Mouse (Mus musculus) layer of hippocampus, adult 9-11 months (tissue): ENCODE data around the gene Aph1a.

ENCODE experiments used
- DNase-seq: peaks from one replicate; pipeline ENCODE4 v3.0.0; 2022

Aph1a gene

DNA sequence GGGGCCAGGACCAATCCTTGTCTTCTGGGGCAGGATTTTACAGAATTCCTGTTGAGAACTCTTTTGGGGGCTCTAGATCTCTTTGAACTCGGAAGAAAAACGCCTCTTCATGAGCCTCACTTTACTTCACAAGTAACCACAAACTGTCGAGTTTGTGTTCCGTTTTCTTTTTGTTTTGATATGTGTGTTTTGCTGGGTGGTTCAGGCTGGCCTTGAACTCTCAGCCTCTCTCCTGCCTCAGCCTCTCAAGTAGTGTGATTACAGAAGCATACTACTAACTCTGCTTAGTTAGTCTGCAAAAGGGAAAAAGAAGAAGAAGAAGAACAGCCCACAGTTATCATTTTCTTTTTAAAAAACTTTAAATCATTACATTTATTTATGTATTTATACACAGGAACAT lies 30.4 kb downstream of the Aph1a start:
- no peak for DNase-seq

DNA sequence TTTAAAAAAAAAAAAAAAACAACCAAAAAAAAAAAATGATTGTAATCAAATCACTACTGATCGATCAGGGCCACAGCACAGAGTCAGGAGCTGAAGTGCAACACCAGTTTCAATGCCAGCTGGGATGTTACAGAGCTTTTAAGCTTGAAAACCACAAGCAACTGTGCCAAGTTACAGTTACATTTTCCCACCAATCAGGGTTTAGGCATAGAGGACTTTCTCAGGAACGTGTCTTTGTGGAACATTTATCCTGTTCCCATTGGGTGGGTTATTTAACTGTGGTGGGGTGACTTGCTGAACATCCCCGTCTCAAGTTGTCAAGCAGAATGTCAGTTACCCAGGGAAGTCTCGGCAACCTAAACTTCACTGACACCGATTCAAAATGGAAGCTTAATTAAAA lies 31.3 kb downstream of the Aph1a start:
- no peak for DNase-seq

DNA sequence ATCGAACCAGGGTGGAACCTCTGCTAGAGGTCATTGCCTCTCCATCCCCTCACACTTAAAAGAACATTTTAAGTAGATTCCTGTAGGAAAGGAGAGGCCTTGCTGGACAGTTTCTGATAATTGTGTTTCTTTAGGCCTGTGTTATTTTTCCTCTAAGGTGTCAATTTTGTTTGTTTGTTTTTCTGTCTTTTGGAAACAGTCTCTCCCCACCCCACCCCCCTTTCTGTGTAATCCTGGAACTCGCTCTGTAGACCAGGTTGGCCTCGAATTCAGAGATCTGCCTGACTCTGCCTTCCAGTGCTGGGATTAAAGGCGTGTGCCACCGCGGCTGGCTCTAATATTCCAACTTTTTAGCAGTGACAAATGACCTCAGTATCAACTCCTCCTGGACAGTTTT lies 34.5 kb downstream of the Aph1a start:
- DNase-seq = no peak

DNA sequence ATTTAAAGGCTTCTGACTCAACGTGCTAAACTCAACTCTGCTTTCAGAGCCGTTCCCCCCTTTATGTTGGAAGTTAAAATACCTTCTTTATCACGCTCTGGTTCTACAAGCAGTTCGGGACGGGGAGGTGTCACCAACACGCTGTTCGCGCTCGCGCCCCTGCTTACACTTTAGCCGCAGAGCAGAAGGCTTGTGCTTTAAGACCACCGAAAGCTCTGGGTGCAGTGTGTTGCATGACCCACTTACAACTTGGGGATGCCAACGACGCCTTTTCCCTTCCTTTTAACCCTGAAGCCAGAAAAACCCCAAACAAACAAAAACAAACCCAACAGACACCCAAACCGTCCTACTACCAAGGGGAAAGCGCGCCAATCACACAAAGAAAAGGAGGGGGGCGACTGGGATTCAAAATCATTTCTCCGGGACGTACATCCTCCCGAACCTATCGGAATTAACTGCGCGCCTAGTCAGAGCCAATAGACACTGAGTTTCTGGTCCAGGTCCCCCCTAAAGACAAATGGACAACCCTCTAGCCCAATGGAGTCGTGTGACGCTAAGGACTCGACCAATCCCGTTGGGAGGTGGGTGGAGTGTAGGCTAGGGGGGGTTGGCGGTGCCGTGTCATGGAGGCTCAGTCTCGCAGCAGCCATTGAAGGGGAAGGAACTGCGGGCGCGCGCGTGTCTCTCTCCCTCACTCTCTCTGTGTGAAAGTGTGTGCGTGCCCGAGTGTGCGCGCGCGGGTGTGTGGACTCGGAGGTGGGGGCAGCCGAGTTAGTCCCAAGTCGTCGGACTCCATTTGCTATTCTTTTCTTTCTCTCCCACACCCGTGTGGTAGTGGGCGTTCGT lies 35.1 kb downstream of the Aph1a start, which contains the start of gene Anp32e:
Gene Anp32e (plus strand): TSS at position 589 of the 846 bp plus-strand sequence.
- peak; percentile 98 for DNase-seq

DNA sequence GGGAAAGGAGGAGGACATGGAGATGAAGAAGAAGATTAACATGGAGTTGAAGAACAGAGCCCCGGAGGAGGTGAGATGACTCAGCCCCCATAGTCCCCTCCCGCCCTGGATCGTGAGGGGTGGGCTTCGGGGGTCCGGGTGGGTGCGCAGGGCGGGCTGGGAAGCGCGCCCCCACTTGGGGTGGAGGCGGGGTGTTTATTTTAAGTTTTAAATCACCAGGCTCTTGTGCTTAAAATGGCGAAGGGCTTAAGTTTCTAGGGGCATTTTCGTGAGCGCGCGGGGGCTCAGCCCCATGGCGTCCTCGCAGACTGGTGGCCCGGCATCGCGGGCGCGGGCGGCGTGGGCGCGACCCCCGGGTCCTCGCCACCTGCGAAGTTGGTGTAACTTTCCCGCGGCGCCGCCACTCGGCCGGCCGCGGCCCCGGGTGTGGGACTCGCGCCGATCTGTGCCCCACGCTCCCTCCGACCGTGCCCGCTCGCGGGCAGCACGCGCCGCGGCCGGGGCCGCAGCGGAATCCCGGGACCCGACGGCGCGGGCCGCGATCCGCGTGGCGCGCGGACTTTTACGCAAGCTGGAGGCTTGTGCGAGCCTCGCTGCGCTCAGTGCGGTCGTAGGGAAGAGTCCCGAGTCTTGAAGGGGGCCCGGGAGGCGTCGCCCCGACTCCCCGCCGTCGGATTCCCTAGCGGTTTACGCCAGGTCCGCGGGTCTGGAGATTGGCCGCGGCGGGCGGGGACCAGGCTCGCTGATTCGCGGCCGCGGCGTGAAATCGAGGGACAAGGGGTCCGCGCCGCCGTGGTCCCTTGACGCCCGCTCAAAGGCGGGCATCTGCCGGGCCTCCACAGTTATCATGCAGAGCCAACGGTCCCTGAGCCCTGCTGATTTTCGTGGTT lies 36.1 kb downstream of the Aph1a start:
- DNase-seq = no peak

DNA sequence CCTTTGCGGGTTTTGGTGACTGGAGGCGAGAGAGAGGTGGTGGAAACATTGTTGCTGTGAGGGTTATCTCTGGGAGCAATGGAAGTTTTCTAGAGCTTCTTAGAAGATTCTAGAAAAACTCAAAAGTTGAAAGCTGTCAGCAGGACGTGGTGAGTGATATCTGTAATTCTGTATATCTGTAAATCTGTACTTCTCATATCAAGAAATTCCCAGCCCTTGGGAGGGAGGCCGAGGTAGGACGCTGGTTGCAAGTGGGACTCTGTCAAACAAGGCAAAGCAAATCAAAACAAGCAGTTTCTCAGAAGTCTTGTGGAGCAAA lies 36.7 kb downstream of the Aph1a start:
- DNase-seq = no peak

DNA sequence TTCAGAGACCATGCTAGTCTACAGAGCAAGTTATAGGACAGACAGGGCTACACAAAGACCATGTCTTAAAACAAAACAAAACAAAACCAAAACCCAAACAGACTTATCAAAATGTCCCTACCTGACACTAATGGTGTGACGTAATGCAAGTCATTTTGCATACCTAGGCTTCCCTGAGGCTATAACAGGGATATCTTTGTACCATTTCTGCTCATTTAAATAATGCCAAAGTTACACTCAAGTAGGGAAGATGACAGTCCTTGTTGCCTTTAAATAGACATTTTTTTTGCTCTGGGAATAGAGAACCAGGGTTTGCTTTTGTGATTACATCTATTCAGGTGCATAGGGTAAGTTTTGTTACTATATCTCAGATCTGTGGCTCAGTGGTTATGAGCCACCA lies 37.7 kb downstream of the Aph1a start:
- DNase-seq = no peak

DNA sequence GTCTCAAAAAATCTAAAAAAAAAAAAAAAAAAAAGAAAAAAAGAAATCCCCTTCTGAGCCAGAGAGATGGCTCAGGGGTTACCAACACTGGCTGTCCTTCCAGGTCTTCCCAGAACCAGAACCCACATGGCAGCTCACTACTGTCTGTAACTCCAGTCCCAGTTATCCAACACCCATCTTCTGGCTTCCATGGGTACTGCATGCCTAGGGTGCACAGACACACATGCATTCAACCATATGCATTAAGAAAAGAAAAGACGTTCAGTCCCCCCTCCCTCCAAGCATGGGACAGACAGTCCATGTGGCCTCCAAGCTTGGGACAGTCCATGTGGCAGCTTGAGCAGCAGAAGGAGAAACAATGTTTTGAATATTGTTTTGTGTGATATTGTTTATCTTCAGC lies 38.4 kb downstream of the Aph1a start:
- no peak for DNase-seq

DNA sequence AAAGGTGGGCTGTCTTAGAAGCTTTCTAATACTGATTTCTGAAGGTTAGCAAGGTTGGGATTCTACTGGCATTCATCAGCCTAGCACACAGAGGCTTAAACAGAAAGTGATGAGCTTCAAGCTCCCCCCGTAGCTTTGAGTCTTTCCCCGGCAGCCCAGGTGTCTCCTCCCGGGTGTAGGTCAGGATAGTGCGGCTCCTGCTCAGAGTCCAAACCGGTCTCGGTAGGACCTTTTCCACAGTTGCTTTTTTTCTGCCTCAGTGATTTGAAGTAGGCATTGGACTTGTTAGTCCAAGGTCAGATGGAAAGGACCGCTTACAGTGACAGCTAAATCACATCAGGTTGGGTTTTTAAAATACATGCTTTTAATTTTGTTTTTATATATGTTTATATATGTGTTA lies 38.8 kb downstream of the Aph1a start:
- no peak for DNase-seq

DNA sequence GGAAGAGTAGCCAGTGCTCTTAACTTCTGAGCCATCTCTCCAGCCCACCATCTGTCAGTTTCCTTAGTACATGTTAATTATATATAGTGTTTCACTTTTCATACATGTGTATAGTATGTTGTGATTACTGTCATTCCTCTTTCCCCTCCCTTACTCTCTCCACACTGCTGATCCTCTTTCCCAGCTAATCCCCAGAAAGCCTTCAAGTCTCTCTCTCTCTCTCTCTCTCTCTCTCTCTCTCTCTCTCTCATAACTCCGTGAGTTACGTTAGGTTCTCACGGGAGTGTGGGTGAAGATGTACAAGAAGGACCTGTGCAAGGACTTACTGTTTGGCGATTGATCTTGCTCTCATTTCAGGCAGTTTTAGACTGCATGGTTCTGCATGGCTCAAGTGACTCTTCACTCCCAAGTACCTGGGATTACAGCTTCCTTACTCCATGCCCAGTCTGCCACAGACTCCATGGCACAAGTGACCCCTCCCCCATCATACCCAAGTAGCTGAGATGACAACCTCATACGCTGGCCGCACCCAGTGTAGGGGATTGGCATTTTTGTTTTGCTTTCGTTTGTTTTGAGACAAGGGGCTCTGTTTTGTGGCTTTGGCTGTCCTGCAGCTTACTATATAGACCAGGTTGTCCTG lies 39.5 kb downstream of the Aph1a start:
- no peak for DNase-seq

DNA sequence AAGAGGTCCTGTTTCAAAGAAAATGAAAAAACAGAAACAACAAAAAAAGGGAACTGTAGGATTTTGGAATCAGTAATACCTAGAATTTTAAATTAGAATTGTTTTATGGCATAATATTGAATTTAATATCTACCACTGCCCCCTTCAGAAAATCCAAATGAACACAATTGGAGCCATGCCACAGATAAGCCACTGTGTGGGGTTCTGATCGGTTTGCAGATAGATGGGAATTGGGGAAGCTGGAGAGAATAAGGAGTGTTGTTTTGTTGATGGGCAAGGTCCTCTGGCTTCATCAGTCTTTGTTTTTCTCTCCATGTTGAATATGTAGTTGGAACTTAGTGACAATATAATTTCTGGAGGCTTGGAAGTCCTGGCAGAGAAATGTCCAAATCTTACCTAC lies 40.7 kb downstream of the Aph1a start:
- no peak for DNase-seq

DNA sequence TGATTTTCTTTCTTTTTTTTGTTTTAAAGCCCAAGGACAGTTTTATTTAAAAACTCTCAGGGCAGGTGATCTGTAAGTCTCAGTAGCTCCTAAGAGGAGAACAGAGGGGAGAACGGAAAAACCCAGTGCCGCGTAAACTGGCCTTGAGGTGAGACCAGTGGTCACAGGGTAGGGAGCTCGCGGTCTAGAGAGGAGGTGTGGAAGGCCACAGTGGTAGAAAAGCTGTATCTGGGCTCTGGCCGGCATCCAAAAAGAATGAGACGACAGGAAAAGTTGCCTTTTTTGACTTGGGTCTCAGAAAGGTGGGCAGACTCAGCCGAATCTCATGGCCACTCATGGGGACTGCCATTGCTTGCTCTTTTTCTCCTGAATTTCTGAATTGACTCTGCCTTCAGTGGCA lies 44.4 kb downstream of the Aph1a start:
- DNase-seq = no peak

DNA sequence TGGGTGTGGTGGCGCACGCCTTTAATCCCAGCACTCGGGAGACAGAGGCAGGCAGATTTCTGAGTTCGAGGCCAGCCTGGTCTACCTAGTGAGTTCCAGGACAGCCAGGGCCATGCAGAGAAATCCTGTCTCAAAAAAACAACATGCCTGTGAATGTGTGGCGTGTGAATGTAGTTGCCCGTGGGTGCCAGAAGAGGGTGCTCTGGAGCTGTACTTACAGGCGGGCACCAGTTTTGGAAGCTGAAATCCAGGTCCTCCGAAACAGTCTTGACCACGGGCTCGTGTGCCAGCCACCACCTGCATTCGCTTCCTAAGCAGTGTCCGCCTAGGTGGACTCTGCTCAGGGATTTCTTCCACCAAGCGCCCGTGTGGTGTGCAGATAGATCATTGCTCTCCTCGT lies 45.1 kb downstream of the Aph1a start:
- no peak for DNase-seq

DNA sequence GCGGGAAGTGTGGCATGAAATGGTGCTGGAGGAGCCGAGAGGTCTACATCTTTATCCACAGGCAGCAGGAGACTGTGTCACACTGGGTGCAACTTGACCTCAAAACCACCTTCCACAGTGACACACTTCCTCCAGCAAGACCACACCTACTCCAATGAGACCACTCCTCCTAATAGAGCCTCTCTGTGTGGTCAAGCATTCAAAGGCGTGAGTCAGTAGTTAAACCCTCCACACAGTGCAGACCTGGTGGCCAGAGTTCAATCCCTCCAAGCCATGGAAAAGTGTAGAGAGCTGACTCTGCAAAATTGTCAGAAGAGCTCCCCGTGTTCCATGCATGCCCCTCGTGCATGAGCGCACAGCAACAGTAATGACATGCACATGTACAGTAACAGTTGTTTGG lies 49.0 kb downstream of the Aph1a start:
- DNase-seq = no peak

DNA sequence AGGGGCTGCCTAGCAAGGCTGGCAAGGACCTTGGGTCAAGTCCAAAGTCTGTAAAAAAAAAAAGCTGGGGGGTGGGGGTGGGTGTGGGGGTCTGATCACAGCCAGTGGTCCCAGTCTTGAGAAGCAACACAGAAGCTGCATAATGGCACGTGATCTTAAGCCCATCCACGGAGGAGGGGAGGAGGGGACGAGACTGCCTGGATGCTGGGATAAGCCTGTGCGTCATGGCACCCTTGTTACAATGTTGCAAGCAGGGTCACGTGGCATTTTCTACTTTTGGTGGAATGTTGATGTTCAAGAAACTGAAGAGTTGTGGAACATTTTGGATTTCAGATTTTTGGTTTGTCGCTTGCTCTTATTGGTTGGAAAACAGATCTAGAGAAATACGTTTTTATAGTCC lies 49.5 kb downstream of the Aph1a start:
- DNase-seq = no peak

DNA sequence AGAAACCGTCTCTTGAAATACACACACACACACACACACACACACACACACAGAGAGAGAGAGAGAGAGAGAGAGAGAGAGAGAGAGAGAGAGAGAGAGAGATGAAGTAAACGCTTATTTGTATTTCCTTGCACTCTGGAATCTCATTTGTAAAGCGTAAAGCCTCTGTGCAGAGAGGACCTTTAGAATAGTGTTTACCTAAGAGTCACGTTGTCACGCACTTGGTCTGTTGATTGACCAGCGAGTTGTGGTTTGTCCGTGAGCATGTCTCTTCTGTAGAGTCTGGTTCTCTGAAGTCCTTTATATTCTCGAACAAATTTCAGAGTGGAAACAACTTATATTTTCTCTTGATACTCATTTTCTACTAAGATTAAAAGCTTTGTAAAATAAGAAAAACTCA lies 51.0 kb downstream of the Aph1a start:
- DNase-seq = no peak

DNA sequence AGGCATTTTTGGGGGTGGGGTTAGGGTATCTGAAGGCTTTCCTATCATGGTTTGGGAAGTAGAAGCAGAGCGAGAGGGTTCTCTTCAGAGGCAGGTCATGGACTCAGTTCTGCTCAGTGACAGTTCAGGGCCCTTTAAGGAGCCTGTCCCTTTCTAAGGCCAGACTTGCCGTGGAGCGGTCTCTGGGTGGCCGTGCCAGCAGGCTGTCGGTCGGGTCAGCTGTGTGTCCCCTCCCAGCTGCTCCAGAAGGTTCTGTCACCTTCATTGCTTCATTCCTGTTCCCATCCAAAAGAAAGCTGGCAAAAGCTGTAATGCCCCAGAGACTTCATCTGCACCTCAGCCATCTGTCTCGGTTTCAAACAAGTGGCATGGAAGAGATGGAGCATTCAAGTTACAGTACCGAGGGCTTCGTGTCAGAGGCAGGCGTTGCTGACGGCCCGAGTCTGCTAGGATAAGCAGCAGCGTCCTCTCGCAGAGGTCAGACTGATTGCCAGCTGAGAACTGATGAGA lies 52.0 kb downstream of the Aph1a start:
- DNase-seq = no peak
